9 mouse cellular contexts compared by ENCODE assay signal in genomic region chr6:34927156-34927555, GRCm38 (mm10). TPM values are rescaled to one million over a fixed set of nuclear protein-coding genes. Genes with fewer than 3 reads are reported as not detected.
DNase-seq lines count a peak whose midpoint lies in the region; ATAC-seq and TF ChIP-seq lines count a peak whose summit lies in the region.
"Had no signal": no experiment of that assay in that cellular context is flagged by ENCODE, and none has a peak within 500 bp of the region (broad histone marks: within the 10 kb centered on the region; RNA-seq: fewer than 3 reads in every experiment).

No protein-coding gene starts in this region.

- no peak overlapping the region for H3K27ac ChIP-seq in heart, adult 2 months
- H3K27ac ChIP-seq in heart, embryonic 12.5 days (ENCODE audit: poor library complexity, severe bottlenecking) = no peak overlapping the region
- H3K27ac ChIP-seq in midbrain, embryonic 12.5 days (replicated peaks) = no peak overlapping the region

- H3K9me3 ChIP-seq in heart, embryonic 12.5 days (replicated peaks) = no peaks in the 10 kb centered on the region
- H3K9me3 ChIP-seq in midbrain, embryonic 12.5 days = no peaks in the 10 kb centered on the region

- no peak overlapping the region for H3K9ac ChIP-seq in heart, adult 2 months (ENCODE audit: low read depth, low read length)
- no peak overlapping the region for H3K9ac ChIP-seq in heart, embryonic 12.5 days
- H3K9ac ChIP-seq in midbrain, embryonic 12.5 days (replicated peaks) = no peak overlapping the region

- WGBS in heart, adult 2 months = 42% methylated on average over 4 of the region's 4 CpGs
- WGBS in heart, embryonic 12.5 days = 39% methylated on average over 4 of the region's 4 CpGs
- 34% methylated on average over 4 of the region's 4 CpGs for WGBS in midbrain, embryonic 12.5 days

- H3K79me2 ChIP-seq in heart, adult 2 months (replicated peaks; ENCODE audit: control insufficient read depth, insufficient read depth, low read length) = no peaks in the 10 kb centered on the region

- no peak for TF ChIP-seq EP300 in heart, adult 2 months (IDR thresholded peaks at IDR 0.05; ENCODE audit: insufficient read depth, low read depth, low read length)

- H3K4me3 ChIP-seq in heart, adult 2 months = no peak overlapping the region
- H3K4me3 ChIP-seq in heart, embryonic 12.5 days = no peak overlapping the region
- no peak overlapping the region for H3K4me3 ChIP-seq in midbrain, embryonic 12.5 days
- H3K4me3 ChIP-seq: myocyte had no signal

- no peak for ATAC-seq in heart, embryonic 12.5 days (ENCODE audit: insufficient number of reproducible peaks, low FRiP score)
- ATAC-seq in midbrain, embryonic 12.5 days (ENCODE audit: low FRiP score, low read depth) = 0 out of 2 replicates have a peak, but pooled peaks have one; percentile 23

- H3K27me3 ChIP-seq in heart, adult 2 months (ENCODE audit: control insufficient read depth, insufficient read depth, low read length) = no peaks in the 10 kb centered on the region
- no peaks in the 10 kb centered on the region for H3K27me3 ChIP-seq in heart, embryonic 12.5 days (replicated peaks)
- no peaks in the 10 kb centered on the region for H3K27me3 ChIP-seq in midbrain, embryonic 12.5 days

- intact Hi-C loops in heart, adult 2 months (cut with DNase I) = loop anchor here (2.0 to 5.0 kb wide), 2 partner anchors 45 to 416 kb away; no protein-coding TSS in a partner anchor
- intact Hi-C loops in heart, postnatal 10 days (cut with DNase I) = loop anchor here (1.0 to 2.0 kb wide), 3 partner anchors 48 to 417 kb away; partner anchors contain the start of gene Cyren
- intact Hi-C loops in left cerebral cortex, postnatal 10 days (cut with DNase I) = no loop called here

- no peak overlapping the region for H3K4me2 ChIP-seq in heart, embryonic 12.5 days
- no peak overlapping the region for H3K4me2 ChIP-seq in midbrain, embryonic 12.5 days (replicated peaks)

- no peak for TF ChIP-seq POLR2A in heart, adult 2 months (IDR thresholded peaks at IDR 0.05; ENCODE audit: insufficient read depth, low read depth, low read length)

- peak; percentile 61 to 73 for DNase-seq in heart, adult 2 months
- peak; percentile 85 for DNase-seq in adipocyte (ENCODE audit: low spot score)
- DNase-seq in embryo, embryonic 10 days (ENCODE audit: low spot score) = peak; percentile 82
- peak; percentile 72 to 82 for DNase-seq in heart, postnatal 10 days
- DNase-seq in left cerebral cortex, postnatal 10 days (ENCODE audit: extremely low spot score in 1 of 2, low spot score in 2 of 2) = peak; percentile 40 to 65
- peak; percentile 36 to 43 for DNase-seq in spleen, postnatal 36 days (ENCODE audit: low spot score in 2 of 2)

- peak; percentile 97 for TF ChIP-seq CTCF in heart, adult 2 months (IDR thresholded peaks at IDR 0.05)

- no peaks in the 10 kb centered on the region for H3K4me1 ChIP-seq in heart, adult 2 months (ENCODE audit: control insufficient read depth, insufficient read depth, low read length)
- H3K4me1 ChIP-seq in heart, embryonic 12.5 days (replicated peaks) = no peaks in the 10 kb centered on the region
- no peaks in the 10 kb centered on the region for H3K4me1 ChIP-seq in midbrain, embryonic 12.5 days

- H3K36me3 ChIP-seq in heart, adult 2 months (ENCODE audit: control insufficient read depth, insufficient read depth, low read length) = no peaks in the 10 kb centered on the region
- H3K36me3 ChIP-seq in heart, embryonic 12.5 days = no peaks in the 10 kb centered on the region
- H3K36me3 ChIP-seq in midbrain, embryonic 12.5 days = no peaks in the 10 kb centered on the region

RNA-seq across cellular contexts. Expression of gene Stra8, which starts 7.2 kb away (rescaled TPM):
- not detected for total RNA-seq in heart, adult 2 months (2021)
- polyA plus RNA-seq in heart, adult 2 months (2012; rRNA removed) = not detected in 2 replicates
- not detected in 2 replicates for polyA plus RNA-seq in heart, embryonic 12.5 days (2016; fragmentation: Nextera tagmentation; extraction: Ambion mirVana)
- not detected for total RNA-seq in heart, postnatal 10 days (2021)
- total RNA-seq in left cerebral cortex, postnatal 10 days (2021) = not detected
- polyA plus RNA-seq in midbrain, embryonic 12.5 days (2016; fragmentation: Nextera tagmentation; extraction: Ambion mirVana) = not detected in 2 replicates
- polyA plus RNA-seq: myocyte had no signal

RNA-seq across cellular contexts. Expression of gene Wdr91, which starts 16.5 kb away (rescaled TPM):
- total RNA-seq in heart, adult 2 months (2021) = 10 to 100 TPM; 12.7 to 13.4 TPM
- 8.1 and 13.3 TPM in 2 replicates for polyA plus RNA-seq in heart, adult 2 months (2012; rRNA removed)
- 10.7 and 12.6 TPM in 2 replicates for polyA plus RNA-seq in heart, embryonic 12.5 days (2016; fragmentation: Nextera tagmentation; extraction: Ambion mirVana)
- total RNA-seq in heart, postnatal 10 days (2021) = 10 to 100 TPM; 18.3 to 20.7 TPM
- 10 to 100 TPM; 30.1 to 32.6 TPM for total RNA-seq in left cerebral cortex, postnatal 10 days (2021)
- polyA plus RNA-seq in midbrain, embryonic 12.5 days (2016; fragmentation: Nextera tagmentation; extraction: Ambion mirVana) = 12.1 and 12.7 TPM in 2 replicates

RNA-seq across cellular contexts. Expression of gene Cyren, which starts 49.3 kb away (rescaled TPM):
- total RNA-seq in heart, adult 2 months (2021) = 1 to 10 TPM; 3.5 to 5.5 TPM
- 5.8 and 6.2 TPM in 2 replicates for polyA plus RNA-seq in heart, adult 2 months (2012; rRNA removed)
- 9.7 and 11.2 TPM in 2 replicates for polyA plus RNA-seq in heart, embryonic 12.5 days (2016; fragmentation: Nextera tagmentation; extraction: Ambion mirVana)
- total RNA-seq in heart, postnatal 10 days (2021) = 1 to 10 TPM; 5.3 TPM
- 1 to 10 TPM; 3.6 to 5.0 TPM for total RNA-seq in left cerebral cortex, postnatal 10 days (2021)
- polyA plus RNA-seq in midbrain, embryonic 12.5 days (2016; fragmentation: Nextera tagmentation; extraction: Ambion mirVana) = 15.3 and 15.6 TPM in 2 replicates
